Mouse (Mus musculus): ENCODE results near the gene Vps4b. TPM values are rescaled to one million over a fixed set of nuclear protein-coding genes. Genes with fewer than 3 reads are reported as not detected.
"Not testable (repeated sequence)": the region's sequence is repeated elsewhere in the genome, so short reads cannot be mapped to it uniquely, and the experiment has no call there.

Gene Vps4b
- polyA plus RNA-seq, 1 experiment, result 21.4 TPM

- Histone ChIP-seq H3K4me1 (replicated peaks; ENCODE audit: control insufficient read depth, insufficient read depth, low read length) (no peaks in the 10 kb centered on the region), H3K27me3 (ENCODE audit: control insufficient read depth, insufficient read depth, low read length) (no peaks in the 10 kb centered on the region), H3K27ac (ENCODE audit: control insufficient read depth, insufficient read depth, low read length) (no peak overlapping the region), H3K4me3 (ENCODE audit: control insufficient read depth, insufficient read depth, low read length) (no peak overlapping the region), H3K36me3 (ENCODE audit: control insufficient read depth, insufficient read depth, low read length) (peaks cover 15% of the 10 kb centered on the region)
- DNase-seq, result no peak
- WGBS, result 98% methylated on average over 4 of the region's 4 CpGs
- no peak for TF ChIP-seq CTCF (IDR thresholded peaks at IDR 0.05; ENCODE audit: borderline replicate concordance, control insufficient read depth, extremely low read depth, insufficient read depth, low read length, poor library complexity)
- no peak for TF ChIP-seq POLR2A (IDR thresholded peaks at IDR 0.05; ENCODE audit: control insufficient read depth, extremely low read depth, insufficient read depth, low read length, poor library complexity)
These were observed 55.8 kb downstream of the Vps4b start for GRCm38 (mm10) chr1:106740735-106741134.

GRCm38 (mm10) chr1:106739810-106740209, 56.7 kb downstream of the Vps4b start:
- Histone ChIP-seq H3K36me3 (ENCODE audit: control insufficient read depth, insufficient read depth, low read length) (peaks cover 14% of the 10 kb centered on the region), H3K4me3 (ENCODE audit: control insufficient read depth, insufficient read depth, low read length) (no peak overlapping the region), H3K27ac (ENCODE audit: control insufficient read depth, insufficient read depth, low read length) (no peak overlapping the region), H3K27me3 (ENCODE audit: control insufficient read depth, insufficient read depth, low read length) (no peaks in the 10 kb centered on the region), H3K4me1 (replicated peaks; ENCODE audit: control insufficient read depth, insufficient read depth, low read length) (no peaks in the 10 kb centered on the region)
- no peak for DNase-seq
- no peak for TF ChIP-seq CTCF (IDR thresholded peaks at IDR 0.05; ENCODE audit: borderline replicate concordance, control insufficient read depth, extremely low read depth, insufficient read depth, low read length, poor library complexity)
- TF ChIP-seq POLR2A (IDR thresholded peaks at IDR 0.05; ENCODE audit: control insufficient read depth, extremely low read depth, insufficient read depth, low read length, poor library complexity), result no peak
- 97% methylated on average over 5 of the region's 5 CpGs for WGBS

- Histone ChIP-seq H3K4me3 (ENCODE audit: control insufficient read depth, insufficient read depth, low read length) (no peak overlapping the region), H3K4me1 (replicated peaks; ENCODE audit: control insufficient read depth, insufficient read depth, low read length) (no peaks in the 10 kb centered on the region), H3K27ac (ENCODE audit: control insufficient read depth, insufficient read depth, low read length) (no peak overlapping the region), H3K36me3 (ENCODE audit: control insufficient read depth, insufficient read depth, low read length) (peaks cover 21% of the 10 kb centered on the region), H3K27me3 (ENCODE audit: control insufficient read depth, insufficient read depth, low read length) (no peaks in the 10 kb centered on the region)
- DNase-seq, result peak; percentile 64
- WGBS, result 94% methylated on average over 3 of the region's 3 CpGs
- no peak for TF ChIP-seq CTCF (IDR thresholded peaks at IDR 0.05; ENCODE audit: borderline replicate concordance, control insufficient read depth, extremely low read depth, insufficient read depth, low read length, poor library complexity)
- no peak for TF ChIP-seq POLR2A (IDR thresholded peaks at IDR 0.05; ENCODE audit: control insufficient read depth, extremely low read depth, insufficient read depth, low read length, poor library complexity)
These were observed 58.4 kb downstream of the Vps4b start for GRCm38 (mm10) chr1:106738092-106738491.

GRCm38 (mm10) chr1:106736211-106736610, 60.3 kb downstream of the Vps4b start:
- no peak overlapping the region for H3K27ac ChIP-seq (ENCODE audit: control insufficient read depth, insufficient read depth, low read length)
- H3K36me3 ChIP-seq (ENCODE audit: control insufficient read depth, insufficient read depth, low read length), result peaks cover 16% of the 10 kb centered on the region
- 98% methylated on average over 8 of the region's 8 CpGs for WGBS
- no peaks in the 10 kb centered on the region for H3K27me3 ChIP-seq (ENCODE audit: control insufficient read depth, insufficient read depth, low read length)
- no peak for DNase-seq
- no peak overlapping the region for H3K4me3 ChIP-seq (ENCODE audit: control insufficient read depth, insufficient read depth, low read length)
- TF ChIP-seq POLR2A (IDR thresholded peaks at IDR 0.05; ENCODE audit: control insufficient read depth, extremely low read depth, insufficient read depth, low read length, poor library complexity) (no peak), CTCF (IDR thresholded peaks at IDR 0.05; ENCODE audit: borderline replicate concordance, control insufficient read depth, extremely low read depth, insufficient read depth, low read length, poor library complexity) (no peak)
- no peaks in the 10 kb centered on the region for H3K4me1 ChIP-seq (replicated peaks; ENCODE audit: control insufficient read depth, insufficient read depth, low read length)

- Histone ChIP-seq H3K36me3 (ENCODE audit: control insufficient read depth, insufficient read depth, low read length) (peaks cover 16% of the 10 kb centered on the region), H3K27ac (ENCODE audit: control insufficient read depth, insufficient read depth, low read length) (no peak overlapping the region), H3K4me3 (ENCODE audit: control insufficient read depth, insufficient read depth, low read length) (no peak overlapping the region), H3K27me3 (ENCODE audit: control insufficient read depth, insufficient read depth, low read length) (no peaks in the 10 kb centered on the region), H3K4me1 (replicated peaks; ENCODE audit: control insufficient read depth, insufficient read depth, low read length) (no peaks in the 10 kb centered on the region)
- TF ChIP-seq CTCF (IDR thresholded peaks at IDR 0.05; ENCODE audit: borderline replicate concordance, control insufficient read depth, extremely low read depth, insufficient read depth, low read length, poor library complexity) (no peak), POLR2A (IDR thresholded peaks at IDR 0.05; ENCODE audit: control insufficient read depth, extremely low read depth, insufficient read depth, low read length, poor library complexity) (no peak)
- DNase-seq, result peak; percentile 53
- 58% methylated on average over 2 of the region's 2 CpGs for WGBS
These were observed 60.9 kb downstream of the Vps4b start for GRCm38 (mm10) chr1:106735586-106735985.

GRCm38 (mm10) chr1:106722061-106722460, 74.5 kb downstream of the Vps4b start:
- 94% methylated on average over 5 of the region's 5 CpGs for WGBS
- no peak overlapping the region for H3K27ac ChIP-seq (ENCODE audit: control insufficient read depth, insufficient read depth, low read length)

GRCm38 (mm10) chr1:106717736-106718135, 78.8 kb downstream of the Vps4b start:
- 81% methylated on average over 7 of the region's 7 CpGs for WGBS
- H3K4me1 ChIP-seq (replicated peaks; ENCODE audit: control insufficient read depth, insufficient read depth, low read length); H3K27me3 ChIP-seq (ENCODE audit: control insufficient read depth, insufficient read depth, low read length); DNase-seq; H3K27ac ChIP-seq (ENCODE audit: control insufficient read depth, insufficient read depth, low read length); H3K36me3 ChIP-seq (ENCODE audit: control insufficient read depth, insufficient read depth, low read length); H3K4me3 ChIP-seq (ENCODE audit: control insufficient read depth, insufficient read depth, low read length): not testable (repeated sequence)

More at GRCm38 (mm10) chr1:106722061-106722460, 74.5 kb downstream of the Vps4b start:
- H3K4me1 ChIP-seq (replicated peaks; ENCODE audit: control insufficient read depth, insufficient read depth, low read length), result no peaks in the 10 kb centered on the region
- peaks cover 7% of the 10 kb centered on the region; the same call in 1 of the 2 replicates for H3K36me3 ChIP-seq (ENCODE audit: control insufficient read depth, insufficient read depth, low read length)
- no peaks in the 10 kb centered on the region for H3K27me3 ChIP-seq (ENCODE audit: control insufficient read depth, insufficient read depth, low read length)
- no peak overlapping the region for H3K4me3 ChIP-seq (ENCODE audit: control insufficient read depth, insufficient read depth, low read length)
- TF ChIP-seq POLR2A (IDR thresholded peaks at IDR 0.05; ENCODE audit: control insufficient read depth, extremely low read depth, insufficient read depth, low read length, poor library complexity) (no peak), CTCF (IDR thresholded peaks at IDR 0.05; ENCODE audit: borderline replicate concordance, control insufficient read depth, extremely low read depth, insufficient read depth, low read length, poor library complexity) (no peak)
- DNase-seq, result no peak

All from thymus, adult 2 months (tissue).